Mouse (Mus musculus): Measurements from ENCODE around the gene Pde4b.
A peak's percentile ranks its signal among the peaks of the same experiment; 100 is the strongest.

The Pde4b gene

DNA sequence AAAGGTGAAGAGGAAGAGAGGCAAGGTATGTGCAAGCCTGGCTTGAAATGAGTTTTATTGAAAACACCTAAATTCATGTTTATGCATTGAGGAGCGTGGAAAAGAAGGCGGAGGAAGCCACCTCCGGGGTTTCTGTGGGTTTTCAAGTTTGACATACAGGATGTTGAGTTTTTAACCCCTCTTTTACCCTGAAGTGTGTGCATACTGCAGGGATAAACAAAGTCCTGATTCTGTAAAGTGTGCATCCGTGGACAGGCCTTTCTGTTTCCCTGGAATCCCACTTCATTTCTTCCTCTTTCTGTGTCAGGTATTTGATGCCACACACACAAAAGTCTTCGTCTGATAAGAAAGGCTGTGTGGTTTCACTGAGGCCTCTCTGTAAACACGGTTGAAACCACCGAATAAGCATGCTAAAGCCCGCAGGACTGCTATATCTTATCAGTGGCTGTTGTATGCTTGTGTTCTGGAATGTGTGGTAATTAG is 481.8 kb downstream of the Pde4b start:
- H3K9me3 ChIP-seq (ENCODE audit: low read length) = no peaks in the 10 kb centered on the region
- H3K36me3 ChIP-seq (ENCODE audit: insufficient read depth, low read length) = no peaks in the 10 kb centered on the region
- peaks cover 27% of the 10 kb centered on the region for H3K27me3 ChIP-seq (ENCODE audit: insufficient read depth, low read length)
- no peak overlapping the region for H3K4me3 ChIP-seq (replicated peaks; ENCODE audit: low read length)
- TF ChIP-seq CTCF (conservative IDR thresholded peaks at IDR 0.05; ENCODE audit: low read length) = no peak
- no peak for TF ChIP-seq POU5F1 (IDR thresholded peaks at IDR 0.05; ENCODE audit: borderline replicate concordance, low read length)
- TF ChIP-seq NANOG (IDR thresholded peaks at IDR 0.05; ENCODE audit: borderline replicate concordance, low read length) = no peak
- peaks cover 9% of the 10 kb centered on the region for H3K4me1 ChIP-seq (replicated peaks; ENCODE audit: low read depth, low read length)

DNA sequence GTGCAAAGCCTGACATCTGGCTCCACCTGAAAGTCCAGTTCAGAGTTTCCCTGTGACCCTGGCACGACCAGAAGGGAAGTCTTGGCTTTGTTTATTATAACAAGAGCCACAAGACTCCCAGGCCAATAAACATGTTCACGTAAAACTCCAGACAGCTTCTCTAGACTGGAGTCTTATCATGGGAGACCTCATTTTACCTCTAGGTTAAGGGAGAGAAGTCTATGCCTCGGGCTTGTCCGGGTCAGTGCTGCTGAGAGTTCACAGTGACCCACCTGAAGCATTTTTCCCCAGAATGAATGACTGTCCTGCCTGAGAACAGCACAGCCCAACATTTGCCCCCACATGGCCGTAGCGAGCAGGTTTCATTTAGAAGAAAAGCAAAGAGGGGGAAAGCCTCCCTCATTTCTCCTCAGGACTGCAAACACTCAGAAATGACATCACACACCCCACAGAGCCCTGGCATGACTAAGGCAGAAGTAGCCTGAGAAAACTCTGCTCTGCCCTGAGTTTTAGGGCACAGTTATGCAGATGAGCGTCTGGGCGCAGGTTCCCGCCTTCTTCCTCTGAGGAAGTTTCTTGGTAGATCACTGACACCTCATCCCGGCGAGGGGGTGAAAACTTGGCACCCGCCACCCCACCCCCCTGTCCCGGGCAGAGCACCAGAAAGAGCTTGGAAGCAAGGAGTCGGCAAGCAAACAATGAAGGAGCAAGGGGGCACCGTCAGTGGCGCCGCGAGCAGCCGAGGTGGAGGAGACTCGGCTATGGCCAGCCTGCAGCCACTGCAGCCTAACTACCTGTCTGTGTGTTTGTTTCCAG is 482.8 kb downstream of the Pde4b start:
- peak overlapping the region; percentile 62 for H3K4me3 ChIP-seq (replicated peaks; ENCODE audit: low read length)

DNA sequence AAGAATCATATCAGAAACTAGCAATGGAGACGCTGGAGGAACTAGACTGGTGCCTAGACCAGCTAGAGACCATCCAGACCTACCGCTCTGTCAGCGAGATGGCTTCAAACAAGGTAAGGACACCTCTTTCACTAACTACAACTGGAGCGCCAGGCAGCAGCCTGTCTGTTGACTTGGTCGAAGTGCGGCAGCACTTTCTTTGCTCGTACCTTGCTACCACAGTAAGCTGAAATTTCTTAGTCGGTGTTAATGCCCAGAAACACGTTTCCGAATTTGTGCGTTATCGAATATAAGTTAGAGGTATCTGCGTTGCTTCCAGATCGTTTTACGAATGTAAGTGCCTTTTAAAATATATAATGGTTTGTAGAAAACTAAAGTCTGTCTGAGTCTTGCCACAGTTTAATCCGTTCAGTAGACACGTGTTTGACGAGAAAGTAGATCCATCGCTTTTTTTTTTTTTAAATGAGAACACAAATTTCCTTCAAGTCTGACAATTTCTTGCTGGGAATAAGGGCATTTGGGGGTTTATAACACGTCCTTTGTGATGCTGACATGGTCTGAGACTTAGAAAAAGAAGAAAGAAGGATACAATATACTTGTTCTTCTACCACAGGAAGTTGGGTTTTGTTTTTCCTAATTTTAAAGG is 483.5 kb downstream of the Pde4b start:
- Histone ChIP-seq H3K4me3 (replicated peaks; ENCODE audit: low read length) (peak overlapping the region; percentile 62), H3K36me3 (ENCODE audit: insufficient read depth, low read length) (no peaks in the 10 kb centered on the region), H3K9me3 (ENCODE audit: low read length) (no peaks in the 10 kb centered on the region), H3K4me1 (replicated peaks; ENCODE audit: low read depth, low read length) (peaks cover 9% of the 10 kb centered on the region), H3K27me3 (ENCODE audit: insufficient read depth, low read length) (peaks cover 27% of the 10 kb centered on the region)
- no peak for TF ChIP-seq NANOG (IDR thresholded peaks at IDR 0.05; ENCODE audit: borderline replicate concordance, low read length)
- no peak for TF ChIP-seq POU5F1 (IDR thresholded peaks at IDR 0.05; ENCODE audit: borderline replicate concordance, low read length)
- no peak for TF ChIP-seq CTCF (conservative IDR thresholded peaks at IDR 0.05; ENCODE audit: low read length)

More for the DNA sequence above, 482.8 kb downstream of the Pde4b start:
- Histone ChIP-seq H3K36me3 (ENCODE audit: insufficient read depth, low read length) (no peaks in the 10 kb centered on the region), H3K4me1 (replicated peaks; ENCODE audit: low read depth, low read length) (peaks cover 9% of the 10 kb centered on the region), H3K9me3 (ENCODE audit: low read length) (no peaks in the 10 kb centered on the region), H3K27me3 (ENCODE audit: insufficient read depth, low read length) (peaks cover 27% of the 10 kb centered on the region)
- TF ChIP-seq CTCF (conservative IDR thresholded peaks at IDR 0.05; ENCODE audit: low read length) = no peak
- TF ChIP-seq POU5F1 (IDR thresholded peaks at IDR 0.05; ENCODE audit: borderline replicate concordance, low read length) = no peak
- no peak for TF ChIP-seq NANOG (IDR thresholded peaks at IDR 0.05; ENCODE audit: borderline replicate concordance, low read length)

- H3K4me3 ChIP-seq (replicated peaks; ENCODE audit: low read length) = no peak overlapping the region
- H3K27me3 ChIP-seq (ENCODE audit: insufficient read depth, low read length) = peaks cover 27% of the 10 kb centered on the region
- H3K36me3 ChIP-seq (ENCODE audit: insufficient read depth, low read length) = no peaks in the 10 kb centered on the region
- H3K4me1 ChIP-seq (replicated peaks; ENCODE audit: low read depth, low read length) = peaks cover 9% of the 10 kb centered on the region
- H3K9me3 ChIP-seq (ENCODE audit: low read length) = no peaks in the 10 kb centered on the region
- TF ChIP-seq POU5F1 (IDR thresholded peaks at IDR 0.05; ENCODE audit: borderline replicate concordance, low read length) (no peak), NANOG (IDR thresholded peaks at IDR 0.05; ENCODE audit: borderline replicate concordance, low read length) (no peak), CTCF (conservative IDR thresholded peaks at IDR 0.05; ENCODE audit: low read length) (no peak)
Observed at GRCm38 (mm10) chr4:102572031-102572430, 484.7 kb downstream of the Pde4b start.

- TF ChIP-seq NANOG (IDR thresholded peaks at IDR 0.05; ENCODE audit: borderline replicate concordance, low read length) (no peak), POU5F1 (IDR thresholded peaks at IDR 0.05; ENCODE audit: borderline replicate concordance, low read length) (no peak), CTCF (conservative IDR thresholded peaks at IDR 0.05; ENCODE audit: low read length) (no peak)
- H3K36me3 ChIP-seq (ENCODE audit: insufficient read depth, low read length) = no peaks in the 10 kb centered on the region
Observed at GRCm38 (mm10) chr4:102572591-102572990, 485.2 kb downstream of the Pde4b start.

GRCm38 (mm10) chr4:102573361-102573781 is 486.0 kb downstream of the Pde4b start:
- peaks cover 27% of the 10 kb centered on the region for H3K27me3 ChIP-seq (ENCODE audit: insufficient read depth, low read length)

More at GRCm38 (mm10) chr4:102572591-102572990, 485.2 kb downstream of the Pde4b start:
- Histone ChIP-seq H3K9me3 (ENCODE audit: low read length) (no peaks in the 10 kb centered on the region), H3K27me3 (ENCODE audit: insufficient read depth, low read length) (peaks cover 27% of the 10 kb centered on the region), H3K4me3 (replicated peaks; ENCODE audit: low read length) (no peak overlapping the region), H3K4me1 (replicated peaks; ENCODE audit: low read depth, low read length) (peaks cover 9% of the 10 kb centered on the region)

GRCm38 (mm10) chr4:102574226-102574625 is 486.9 kb downstream of the Pde4b start:
- peaks cover 25% of the 10 kb centered on the region for H3K27me3 ChIP-seq (ENCODE audit: insufficient read depth, low read length)
- H3K4me3 ChIP-seq (replicated peaks; ENCODE audit: low read length) = no peak overlapping the region
- TF ChIP-seq CTCF (conservative IDR thresholded peaks at IDR 0.05; ENCODE audit: low read length) = no peak
- TF ChIP-seq POU5F1 (IDR thresholded peaks at IDR 0.05; ENCODE audit: borderline replicate concordance, low read length) = no peak
- TF ChIP-seq NANOG (IDR thresholded peaks at IDR 0.05; ENCODE audit: borderline replicate concordance, low read length) = no peak
- H3K9me3 ChIP-seq (ENCODE audit: low read length) = no peaks in the 10 kb centered on the region
- H3K4me1 ChIP-seq (replicated peaks; ENCODE audit: low read depth, low read length) = peaks cover 9% of the 10 kb centered on the region
- no peaks in the 10 kb centered on the region for H3K36me3 ChIP-seq (ENCODE audit: insufficient read depth, low read length)

More at GRCm38 (mm10) chr4:102573361-102573781, 486.0 kb downstream of the Pde4b start:
- Histone ChIP-seq H3K4me1 (replicated peaks; ENCODE audit: low read depth, low read length) (peaks cover 9% of the 10 kb centered on the region), H3K4me3 (replicated peaks; ENCODE audit: low read length) (no peak overlapping the region), H3K9me3 (ENCODE audit: low read length) (no peaks in the 10 kb centered on the region), H3K36me3 (ENCODE audit: insufficient read depth, low read length) (no peaks in the 10 kb centered on the region)
- TF ChIP-seq POU5F1 (IDR thresholded peaks at IDR 0.05; ENCODE audit: borderline replicate concordance, low read length) (no peak), CTCF (conservative IDR thresholded peaks at IDR 0.05; ENCODE audit: low read length) (no peak), NANOG (IDR thresholded peaks at IDR 0.05; ENCODE audit: borderline replicate concordance, low read length) (no peak)

DNA sequence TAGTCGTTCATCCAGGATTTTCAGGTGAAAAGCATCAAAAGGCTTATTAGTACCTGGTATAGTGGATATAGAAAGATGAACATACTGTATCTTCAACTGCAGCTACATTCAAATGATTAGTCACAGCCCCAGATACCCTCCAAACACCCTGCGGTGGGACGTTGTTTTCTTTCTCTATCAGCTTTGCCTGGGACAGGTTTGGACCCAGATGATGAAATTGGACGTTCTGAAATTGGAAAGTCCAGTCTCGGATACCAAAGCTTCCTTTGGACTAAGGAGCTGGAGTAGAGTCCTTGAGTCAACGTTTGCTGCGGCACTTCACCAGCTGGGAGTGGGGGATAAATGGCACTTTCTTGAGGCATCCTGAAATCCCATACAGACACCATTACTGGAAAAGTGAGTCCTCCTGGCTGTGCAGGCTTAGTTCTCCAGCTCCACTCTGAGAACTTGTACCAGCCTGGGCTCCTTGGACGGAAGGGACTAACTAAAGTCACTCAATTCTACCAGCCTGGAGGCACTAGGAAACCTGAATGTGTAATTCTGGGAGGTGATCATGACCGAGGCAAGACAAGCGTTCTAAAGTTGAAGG is 487.4 kb downstream of the Pde4b start:
- H3K36me3 ChIP-seq (ENCODE audit: insufficient read depth, low read length) = no peaks in the 10 kb centered on the region
- TF ChIP-seq NANOG (IDR thresholded peaks at IDR 0.05; ENCODE audit: borderline replicate concordance, low read length) = no peak
- TF ChIP-seq CTCF (conservative IDR thresholded peaks at IDR 0.05; ENCODE audit: low read length) = no peak
- TF ChIP-seq POU5F1 (IDR thresholded peaks at IDR 0.05; ENCODE audit: borderline replicate concordance, low read length) = no peak
- H3K4me3 ChIP-seq (replicated peaks; ENCODE audit: low read length) = no peak overlapping the region

More for the DNA sequence above, 487.4 kb downstream of the Pde4b start:
- Histone ChIP-seq H3K9me3 (ENCODE audit: low read length) (no peaks in the 10 kb centered on the region), H3K27me3 (ENCODE audit: insufficient read depth, low read length) (peaks cover 23% of the 10 kb centered on the region), H3K4me1 (replicated peaks; ENCODE audit: low read depth, low read length) (peaks cover 9% of the 10 kb centered on the region)
